Mouse (Mus musculus) CD4-positive, CD25-positive, alpha-beta regulatory T cell, adult 4 months (primary cell): ENCODE measurements around the gene Ints5. TPM values are rescaled to one million over a fixed set of nuclear protein-coding genes. Genes with fewer than 3 reads are reported as not detected.

Source experiments
- ATAC-seq: one replicate; pipeline ENCODE4 v1.8.0; 2017
- polyA plus RNA-seq, 2 experiments: library from polyadenylated mRNA; unstranded; fragments of 100-300 nt; shearing (Covaris generic); gene quantifications; one replicate each; pipeline ENCODE4 v1.2.1; 2017

The Ints5 gene
- polyA plus RNA-seq, 2 experiments from 2014 or later, result 8.7 to 12.2 TPM

GRCm38 (mm10) chr19:8929224-8930088 is 36.7 kb downstream of the Ints5 start, which contains the start of the genes Rom1 and Eml3:
Gene Rom1, minus strand, starts transcription at chr19:8929356.
Gene Eml3, plus strand, starts transcription at chr19:8929552.
- peak; percentile 70 for ATAC-seq

GRCm38 (mm10) chr19:8930117-8930516 is 37.3 kb downstream of the Ints5 start:
- no peak for ATAC-seq

- no peak for ATAC-seq
Measured at GRCm38 (mm10) chr19:8930771-8931170, 38.0 kb downstream of the Ints5 start.

- ATAC-seq, result no peak
Measured at GRCm38 (mm10) chr19:8936736-8937135, 43.9 kb downstream of the Ints5 start.

- ATAC-seq, result no peak
Measured at GRCm38 (mm10) chr19:8940526-8941133, 47.8 kb downstream of the Ints5 start.

- ATAC-seq, result no peak
Measured at GRCm38 (mm10) chr19:8941136-8941514, 48.3 kb downstream of the Ints5 start.

GRCm38 (mm10) chr19:8941515-8942217 is 48.9 kb downstream of the Ints5 start, which contains the start of gene Mta2:
Gene Mta2, plus strand, starts transcription at chr19:8941875.
- peak; percentile 93 for ATAC-seq

- peak; percentile 46 for ATAC-seq
Measured at GRCm38 (mm10) chr19:8942276-8942964, 49.6 kb downstream of the Ints5 start.

GRCm38 (mm10) chr19:8943047-8943446 is 50.2 kb downstream of the Ints5 start:
- ATAC-seq, result no peak

GRCm38 (mm10) chr19:8944062-8944461 is 51.3 kb downstream of the Ints5 start:
- no peak for ATAC-seq

GRCm38 (mm10) chr19:8944750-8945149 is 51.9 kb downstream of the Ints5 start:
- ATAC-seq, result no peak

- no peak for ATAC-seq
Measured at GRCm38 (mm10) chr19:8945251-8945650, 52.4 kb downstream of the Ints5 start.

- ATAC-seq, result no peak
Measured at GRCm38 (mm10) chr19:8946929-8947328, 54.1 kb downstream of the Ints5 start.

Other genes starting within 250 kb of the Ints5 start
- not detected for gene Chrm1, start 229.2 kb upstream of the Ints5 start, polyA plus RNA-seq
- gene Slc3a2, start 169.6 kb upstream of the Ints5 start, polyA plus RNA-seq, result 10 to 100 TPM; 63.7 to 85.1 TPM
- gene Wdr74, start 157.2 kb upstream of the Ints5 start, polyA plus RNA-seq, result 10 to 100 TPM; 72.5 to 92.2 TPM
- under 1 TPM in 1 of 2 experiments, not detected in 1; 0.75 TPM for gene 1700092M07Rik, start 152.3 kb upstream of the Ints5 start, polyA plus RNA-seq
- 100 to 1,000 TPM; 132 to 165 TPM for gene Stx5a, start 151.6 kb upstream of the Ints5 start, polyA plus RNA-seq
- 100 to 1,000 TPM; 163 to 188 TPM for gene Nxf1, start 135.9 kb upstream of the Ints5 start, polyA plus RNA-seq
- gene Tmem223, start 122.0 kb upstream of the Ints5 start, polyA plus RNA-seq, result 100 to 1,000 TPM; 117 to 124 TPM
- 100 to 1,000 TPM in 1 of 2 experiments, 10 to 100 TPM in 1; 85.6 to 101 TPM for gene Tmem179b, start 118.5 kb upstream of the Ints5 start, polyA plus RNA-seq
- 1 to 10 TPM; 5.4 to 6.5 TPM for gene Taf6l, start 106.6 kb upstream of the Ints5 start, polyA plus RNA-seq
- gene Polr2g, start 94.4 kb upstream of the Ints5 start, polyA plus RNA-seq, result 100 to 1,000 TPM; 181 to 198 TPM
- 1 to 10 TPM; 2.1 to 4.7 TPM for gene Zbtb3, start 90.5 kb upstream of the Ints5 start, polyA plus RNA-seq
- 10 to 100 TPM; 41.6 to 59.0 TPM for gene Ttc9c, start 73.7 kb upstream of the Ints5 start, polyA plus RNA-seq
- 1 to 10 TPM; 4.2 to 6.9 TPM for gene Hnrnpul2, start 73.0 kb upstream of the Ints5 start, polyA plus RNA-seq
- not detected for gene AC129217.1, start 63.2 kb upstream of the Ints5 start, polyA plus RNA-seq
- 10 to 100 TPM; 86.8 to 98.9 TPM for gene Bscl2, start 55.5 kb upstream of the Ints5 start, polyA plus RNA-seq
- 1 to 10 TPM in 1 of 2 experiments, under 1 TPM in 1; 0.91 to 1.4 TPM for gene Gng3, start 53.8 kb upstream of the Ints5 start, polyA plus RNA-seq
- gene Lrrn4cl, start 42.2 kb upstream of the Ints5 start, polyA plus RNA-seq, result not detected
- gene Ubxn1, start 21.5 kb upstream of the Ints5 start, polyA plus RNA-seq, result 10 to 100 TPM; 65.0 to 70.2 TPM
- 10 to 100 TPM; 80.7 to 88.3 TPM for gene Uqcc3, start 12.1 kb upstream of the Ints5 start, polyA plus RNA-seq
- gene Lbhd1, start 9.3 kb upstream of the Ints5 start, polyA plus RNA-seq, result 10 to 100 TPM; 58.1 to 77.2 TPM
- gene Gm49403, start 9.1 kb upstream of the Ints5 start, polyA plus RNA-seq, result not detected
- gene 1810009A15Rik, start 4.2 kb upstream of the Ints5 start, polyA plus RNA-seq, result 100 to 1,000 TPM; 102 to 103 TPM
- gene Gm49416, start 4.1 kb upstream of the Ints5 start, polyA plus RNA-seq, result not detected
- gene Ganab, start 5.1 kb downstream of the Ints5 start, polyA plus RNA-seq, result 10 to 100 TPM; 50.2 to 83.9 TPM
- gene B3gat3, start 27.4 kb downstream of the Ints5 start, polyA plus RNA-seq, result 10 to 100 TPM; 18.4 to 19.6 TPM
- gene Rom1, start 36.4 kb downstream of the Ints5 start, polyA plus RNA-seq, result 1 to 10 TPM; 5.1 to 9.2 TPM
- 10 to 100 TPM; 18.7 to 24.9 TPM for gene Eml3, start 36.5 kb downstream of the Ints5 start, polyA plus RNA-seq
- gene Mta2, start 48.9 kb downstream of the Ints5 start, polyA plus RNA-seq, result 100 to 1,000 TPM in 1 of 2 experiments, 10 to 100 TPM in 1; 81.7 to 126 TPM
- gene Tut1, start 60.8 kb downstream of the Ints5 start, polyA plus RNA-seq, result 10 to 100 TPM; 30.3 to 67.9 TPM
- 100 to 1,000 TPM; 667 to 787 TPM for gene Eef1g, start 74.0 kb downstream of the Ints5 start, polyA plus RNA-seq
- 10 to 100 TPM; 45.2 to 48.9 TPM for gene Ahnak, start 96.3 kb downstream of the Ints5 start, polyA plus RNA-seq
- not detected for gene Scgb1a1, start 195.0 kb downstream of the Ints5 start, polyA plus RNA-seq
- 10 to 100 TPM; 33.5 to 34.3 TPM for gene Asrgl1, start 242.6 kb downstream of the Ints5 start, polyA plus RNA-seq